Mouse (Mus musculus) limb, embryonic 11.5 days (tissue): ENCODE measurements at regions not wholly inside any gene's neighbourhood (a gene's known extent, or its start where the extent isn't known, plus 50 kb on each side); places are given as distances from the start of the nearest gene placed in this dataset.

Source experiments
- ATAC-seq: fragments of 200-750 bp; cut with Nextera tagmentation; 2 replicates; pipeline ENCODE4 v1.8.0; 2017; ENCODE audit warnings: low read depth; ENCODE audit not compliant: insufficient number of reproducible peaks, low FRiP score, low TSS enrichment
- DNase-seq: peaks from one replicate; pipeline ENCODE4 v3.0.0-alpha.2; 2015; ENCODE audit warnings: low spot score
- H3K27ac ChIP-seq: fragments of 300-500 bp; sonication (generic); replicated peaks from 2 replicates; pipeline ENCODE4 v1.5.1; 2014; ENCODE audit warnings: low read depth, mild to moderate bottlenecking, low read length
- H3K27me3 ChIP-seq: fragments of 300-500 bp; sonication (generic); 2 replicates; pipeline ENCODE4 v1.6.1; 2014; ENCODE audit warnings: mild to moderate bottlenecking, low read length, mixed read lengths; ENCODE audit not compliant: control insufficient read depth, insufficient read depth
- H3K36me3 ChIP-seq: fragments of 300-500 bp; sonication (generic); 2 replicates; pipeline ENCODE4 v1.6.1; 2014; ENCODE audit warnings: mild to moderate bottlenecking, low read length, moderate library complexity, mixed read lengths; ENCODE audit not compliant: control insufficient read depth, insufficient read depth
- H3K4me1 ChIP-seq: fragments of 300-500 bp; sonication (generic); 2 replicates; pipeline ENCODE4 v1.6.1; 2014; ENCODE audit warnings: low read length, mixed read lengths; ENCODE audit not compliant: control insufficient read depth, insufficient read depth
- H3K4me2 ChIP-seq: fragments of 300-500 bp; sonication (generic); 2 replicates; pipeline ENCODE4 v1.6.1; 2014; ENCODE audit warnings: low read depth, mild to moderate bottlenecking, moderate library complexity; ENCODE audit not compliant: severe bottlenecking
- H3K4me3 ChIP-seq: fragments of 300-500 bp; sonication (generic); 2 replicates; pipeline ENCODE4 v1.5.1; 2014; ENCODE audit warnings: low read depth, low read length
- H3K9ac ChIP-seq: fragments of 300-500 bp; sonication (generic); 2 replicates; pipeline ENCODE4 v1.6.1; 2014; ENCODE audit warnings: mild to moderate bottlenecking, low read length
- H3K9me3 ChIP-seq: fragments of 300-500 bp; sonication (generic); 2 replicates; pipeline ENCODE4 v1.6.1; 2016; ENCODE audit warnings: low read length; ENCODE audit not compliant: control insufficient read depth
- WGBS: fragments of 180-500 bp; shearing (Covaris S2); extraction: QIAGEN DNeasy Blood & Tissue Kit; methylation state at CpG from one replicate; pipeline ENCODE4 v1.1.7; 2014; 5-methylcytosine and 5-hydroxymethylcytosine counted together

DNA sequence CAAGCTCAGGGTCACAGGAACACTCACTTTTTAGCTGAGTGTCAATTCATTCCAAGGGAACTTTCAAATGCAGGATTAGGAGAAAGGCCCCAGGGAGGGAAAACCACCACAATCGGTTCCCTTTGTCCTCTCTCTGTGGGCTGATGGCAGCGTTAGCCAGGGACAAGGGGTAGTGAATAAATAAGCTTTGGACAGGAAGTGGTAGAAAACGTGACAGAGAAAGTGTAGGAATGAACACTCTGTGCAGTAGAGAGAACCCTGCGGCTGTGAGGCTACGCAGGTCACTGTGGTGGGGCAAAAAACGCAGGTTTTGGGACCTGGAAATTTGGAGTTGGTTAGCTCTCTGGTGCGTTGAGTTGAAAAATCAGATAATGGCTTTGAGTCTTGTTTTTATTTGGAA lies 164.1 kb downstream of the Tex36 start:
- Histone ChIP-seq H3K27me3 (no peaks in the 10 kb centered on the region), H3K9me3 (no peaks in the 10 kb centered on the region; the same call in 1 of the 2 replicates), H3K4me1 (peaks cover 10% of the 10 kb centered on the region; the same call in 1 of the 2 replicates), H3K9ac (no peak overlapping the region), H3K27ac (no peak overlapping the region), H3K36me3 (no peaks in the 10 kb centered on the region), H3K4me2 (no peak overlapping the region), H3K4me3 (no peak overlapping the region)
- DNase-seq = no peak
- ATAC-seq = no peak
- 44% methylated on average over 7 of the region's 7 CpGs for WGBS

- no peaks in the 10 kb centered on the region for H3K36me3 ChIP-seq
- WGBS = 82% methylated on average over 14 of the region's 14 CpGs
- no peaks in the 10 kb centered on the region; the same call in 1 of the 2 replicates for H3K9me3 ChIP-seq
- DNase-seq (no peak), ATAC-seq (no peak)
- 0 out of 2 replicates have a peak, but pooled peaks cover 5% of the 10 kb centered on the region for H3K4me1 ChIP-seq
- no peak overlapping the region for H3K4me2 ChIP-seq
- no peaks in the 10 kb centered on the region for H3K27me3 ChIP-seq
- no peak overlapping the region for H3K4me3 ChIP-seq
- H3K9ac ChIP-seq = no peak overlapping the region
- no peak overlapping the region for H3K27ac ChIP-seq
Measured at GRCm38 (mm10) chr7:133435596-133436357, 166.2 kb downstream of the Tex36 start.

DNA sequence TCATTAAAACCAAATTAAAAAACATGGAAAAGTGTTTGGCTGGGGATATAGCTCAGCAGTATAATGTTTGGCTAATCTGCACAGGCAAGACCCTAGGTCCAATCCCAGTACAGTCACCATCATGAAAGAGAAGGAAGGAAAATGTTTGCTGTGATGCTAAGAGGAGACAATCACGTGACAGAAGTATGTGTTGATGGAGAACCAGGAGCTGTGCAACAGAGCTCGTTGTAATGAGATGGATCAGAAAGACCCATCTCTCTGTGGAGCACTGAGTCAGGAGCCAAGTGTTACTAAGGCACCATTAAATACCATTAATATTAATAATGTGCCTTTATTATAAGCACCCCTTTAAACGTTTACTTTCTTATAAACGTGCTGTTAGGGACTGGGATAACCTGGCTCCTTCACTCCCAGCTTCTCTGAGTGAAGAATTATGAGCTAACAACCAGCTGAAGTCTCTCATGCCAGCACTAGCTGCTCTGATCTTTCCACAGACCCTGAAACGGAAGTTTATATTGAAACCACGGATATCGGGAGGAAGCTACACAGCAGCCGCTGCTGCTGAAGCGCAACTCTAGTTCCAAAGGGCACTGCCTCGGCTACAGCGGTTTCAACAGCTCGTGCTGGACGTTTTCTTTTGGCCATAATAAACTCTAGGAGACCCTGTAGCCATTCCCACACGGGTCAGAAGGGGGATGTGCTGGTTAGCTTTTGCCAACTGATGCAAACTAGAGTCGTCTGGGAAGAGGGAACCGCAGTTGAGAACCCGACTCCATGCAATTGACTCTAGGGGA lies 167.7 kb downstream of the Tex36 start:
- no peaks in the 10 kb centered on the region for H3K27me3 ChIP-seq
- H3K36me3 ChIP-seq = no peaks in the 10 kb centered on the region
- 70% methylated on average over 17 of the region's 17 CpGs for WGBS
- H3K9ac ChIP-seq = no peak overlapping the region
- no peak for DNase-seq
- 0 out of 2 replicates have a peak, but pooled peaks cover 3% of the 10 kb centered on the region for H3K4me1 ChIP-seq
- no peak overlapping the region for H3K4me3 ChIP-seq
- H3K9me3 ChIP-seq = no peaks in the 10 kb centered on the region; the same call in 1 of the 2 replicates
- no peak for ATAC-seq
- no peak overlapping the region for H3K4me2 ChIP-seq
- no peak overlapping the region for H3K27ac ChIP-seq

DNA sequence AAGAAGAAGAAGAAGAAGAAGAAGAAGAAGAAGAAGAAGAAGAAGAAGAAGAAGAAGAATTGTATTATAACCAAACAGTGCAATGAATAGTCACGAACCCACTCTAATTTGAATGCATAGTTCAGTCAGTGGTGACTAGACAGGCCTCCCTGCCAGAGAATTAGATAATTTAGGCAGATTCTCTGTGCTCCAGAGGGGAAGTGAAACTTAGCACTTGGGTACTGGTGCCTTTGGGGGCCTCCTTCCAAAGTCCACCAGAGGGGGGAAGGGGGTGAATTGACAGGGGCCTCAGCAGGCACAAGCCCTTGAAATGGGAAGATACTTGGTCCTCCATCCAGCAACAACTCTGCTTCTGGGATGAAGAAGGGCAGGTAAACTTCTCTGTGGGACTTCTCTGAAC lies 169.6 kb downstream of the Tex36 start:
- Histone ChIP-seq H3K4me1 (no peaks in the 10 kb centered on the region), H3K9ac (no peak overlapping the region), H3K36me3 (no peaks in the 10 kb centered on the region), H3K4me3 (no peak overlapping the region), H3K27me3 (no peaks in the 10 kb centered on the region), H3K4me2 (no peak overlapping the region), H3K27ac (no peak overlapping the region), H3K9me3 (no peaks in the 10 kb centered on the region; the same call in 1 of the 2 replicates)
- no peak for DNase-seq
- ATAC-seq = no peak
- WGBS = 100% methylated on average over 1 of the region's 1 CpGs

- Histone ChIP-seq H3K9ac (no peak overlapping the region), H3K27me3 (no peaks in the 10 kb centered on the region), H3K4me1 (no peaks in the 10 kb centered on the region), H3K27ac (no peak overlapping the region), H3K4me3 (no peak overlapping the region), H3K9me3 (no peaks in the 10 kb centered on the region), H3K4me2 (no peak overlapping the region), H3K36me3 (no peaks in the 10 kb centered on the region)
- ATAC-seq (no peak), DNase-seq (no peak)
- 42% methylated on average over 2 of the region's 2 CpGs for WGBS
Measured at GRCm38 (mm10) chr7:133402072-133402471, 199.9 kb downstream of the Tex36 start.

- WGBS = 82% methylated on average over 4 of the region's 4 CpGs
- H3K36me3 ChIP-seq = no peaks in the 10 kb centered on the region
- H3K9ac ChIP-seq = no peak overlapping the region
- no peak overlapping the region for H3K4me2 ChIP-seq
- no peak for DNase-seq
- no peaks in the 10 kb centered on the region for H3K27me3 ChIP-seq
- no peak for ATAC-seq
- H3K4me3 ChIP-seq = no peak overlapping the region
- H3K27ac ChIP-seq = no peak overlapping the region
- no peaks in the 10 kb centered on the region for H3K4me1 ChIP-seq
- H3K9me3 ChIP-seq = no peaks in the 10 kb centered on the region
Measured at GRCm38 (mm10) chr7:133400691-133401090, 201.3 kb downstream of the Tex36 start.

- Histone ChIP-seq H3K4me1 (no peaks in the 10 kb centered on the region), H3K9ac (no peak overlapping the region), H3K36me3 (no peaks in the 10 kb centered on the region), H3K4me2 (no peak overlapping the region), H3K4me3 (no peak overlapping the region), H3K27ac (no peak overlapping the region), H3K27me3 (no peaks in the 10 kb centered on the region), H3K9me3 (no peaks in the 10 kb centered on the region)
- ATAC-seq = no peak
- WGBS = 89% methylated on average over 6 of the region's 6 CpGs
- DNase-seq = no peak
Measured at GRCm38 (mm10) chr7:133388716-133389115, 213.2 kb downstream of the Tex36 start.

DNA sequence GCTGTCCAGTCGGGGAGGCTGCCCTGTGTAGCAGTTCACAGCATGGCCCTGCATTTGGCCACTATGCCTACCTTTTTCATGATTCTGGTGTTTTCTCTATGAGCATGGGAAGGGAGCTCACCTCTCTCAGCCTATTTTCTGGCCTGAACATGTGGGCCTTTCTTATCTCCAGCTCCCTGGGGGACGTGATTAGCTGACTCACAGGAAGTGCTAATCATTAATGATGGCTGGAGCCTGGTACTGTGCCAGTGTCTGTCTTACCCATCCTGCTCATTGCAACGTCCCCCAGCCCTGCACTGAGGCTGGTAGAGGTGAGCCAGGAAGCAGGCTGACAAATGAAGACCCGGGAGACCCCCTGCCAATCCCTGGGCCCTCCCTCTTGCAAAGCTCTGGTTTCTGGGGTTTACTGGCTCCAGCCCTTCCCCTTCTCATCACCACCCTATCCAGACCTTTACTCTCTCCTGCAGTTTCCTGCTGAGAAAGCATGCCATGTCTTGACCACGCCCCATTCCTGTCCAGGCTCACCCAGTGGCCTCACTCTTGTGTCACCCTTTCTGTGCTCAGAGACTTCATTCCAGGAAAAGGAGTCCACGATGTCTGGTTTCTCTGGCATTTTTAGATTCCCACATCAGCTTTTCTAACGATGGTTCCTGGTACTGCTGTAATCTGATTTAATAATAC lies 219.8 kb downstream of the Tex36 start:
- Histone ChIP-seq H3K27ac (no peak overlapping the region), H3K36me3 (no peaks in the 10 kb centered on the region), H3K9me3 (no peaks in the 10 kb centered on the region), H3K9ac (no peak overlapping the region), H3K4me1 (no peaks in the 10 kb centered on the region), H3K4me3 (no peak overlapping the region), H3K27me3 (no peaks in the 10 kb centered on the region), H3K4me2 (no peak overlapping the region)
- DNase-seq (no peak), ATAC-seq (no peak)
- WGBS = 63% methylated on average over 7 of the region's 7 CpGs
